Mouse (Mus musculus): ENCODE results near the gene Ankrd28.

- no peak for TF ChIP-seq CTCF (IDR thresholded peaks at IDR 0.05; ENCODE audit: low read depth)
- TF ChIP-seq EP300 (optimal IDR thresholded peaks at IDR 0.05): no peak
These were observed 41.7 kb upstream of the Ankrd28 start for GRCm38 (mm10) chr14:31872130-31872529.
